Mouse (Mus musculus) liver, embryonic 14.5 days (tissue): Measurements from ENCODE around the gene Tor1aip2. TPM values are rescaled to one million over a fixed set of nuclear protein-coding genes. Genes with fewer than 3 reads are reported as not detected.

ENCODE experiments used
- ATAC-seq: fragments of 200-750 bp; cut with Nextera tagmentation; 2 replicates; pipeline ENCODE4 v1.8.0; 2017; ENCODE audit warnings: moderate number of reproducible peaks, mild to moderate bottlenecking, moderate library complexity; ENCODE audit not compliant: insufficient read depth
- DNase-seq, 3 experiments: peaks; one replicate each; pipeline ENCODE4 v3.0.0-alpha.2; 2012 to 2013; ENCODE audit warnings: low read depth in 3 of 3, low spot score in 3 of 3
- H3K27ac ChIP-seq: fragments of 300-500 bp; sonication (generic); 2 replicates; pipeline ENCODE4 v1.5.1; 2014; ENCODE audit warnings: moderate library complexity, mild to moderate bottlenecking, control low read depth, inconsistent platforms
- H3K27me3 ChIP-seq: fragments of 300-500 bp; sonication (generic); 2 replicates; pipeline ENCODE4 v1.6.1; 2014; ENCODE audit warnings: mild to moderate bottlenecking, low read length, moderate library complexity; ENCODE audit not compliant: control insufficient read depth, insufficient read depth
- H3K36me3 ChIP-seq: fragments of 300-500 bp; sonication (generic); replicated peaks from 2 replicates; pipeline ENCODE4 v1.6.1; 2014; ENCODE audit warnings: low read depth; ENCODE audit not compliant: control insufficient read depth, insufficient read depth
- H3K4me1 ChIP-seq, 2 experiments: fragments of 200-500 bp in 1 of 2; fragments of 300-500 bp in 1 of 2; sonication (generic) in 1 of 2; replicated peaks; 2 replicates each; pipeline ENCODE4 v1.6.1; 2012 to 2014; ENCODE audit warnings: antibody characterized with exemption in 1 of 2, inconsistent platforms in 1 of 2, low read length in 1 of 2; ENCODE audit not compliant: control insufficient read depth in 2 of 2, insufficient read depth in 2 of 2
- H3K4me2 ChIP-seq: fragments of 300-500 bp; sonication (generic); 2 replicates; pipeline ENCODE4 v1.6.1; 2014; ENCODE audit warnings: low read depth, mild to moderate bottlenecking, control low read depth, moderate library complexity
- H3K4me3 ChIP-seq, 2 experiments: fragments of 200-500 bp in 1 of 2; fragments of 300-500 bp in 1 of 2; sonication (generic) in 1 of 2; 2 replicates each; pipeline ENCODE4 v1.5.1; 2012 to 2014; ENCODE audit warnings: low read depth in 2 of 2, low read length in 2 of 2, mild to moderate bottlenecking in 2 of 2, control low read depth in 1 of 2, inconsistent platforms in 1 of 2, moderate library complexity in 1 of 2; ENCODE audit not compliant: insufficient read depth in 1 of 2
- H3K9ac ChIP-seq: fragments of 300-500 bp; sonication (generic); replicated peaks from 2 replicates; pipeline ENCODE4 v1.6.1; 2014; ENCODE audit warnings: mild to moderate bottlenecking, control low read depth, moderate library complexity
- H3K9me3 ChIP-seq: fragments of 300-500 bp; sonication (generic); 2 replicates; pipeline ENCODE4 v1.6.1; 2016; ENCODE audit warnings: low read length, mixed read lengths; ENCODE audit not compliant: control insufficient read depth
- CTCF ChIP-seq: IDR thresholded peaks from 2 replicates; pipeline ENCODE4 v1.5.1; 2016; ENCODE audit warnings: antibody characterized with exemption, low read depth, control low read depth
- EP300 ChIP-seq: IDR thresholded peaks from 2 replicates; pipeline ENCODE4 v1.6.1; 2016; ENCODE audit warnings: antibody characterized with exemption, low read depth
- WGBS: fragments of 180-500 bp; shearing (Covaris S2); extraction: QIAGEN DNeasy Blood & Tissue Kit; methylation state at CpG from one replicate; pipeline ENCODE4 v1.1.7; 2014; ENCODE audit not compliant: insufficient replicate concordance; 5-methylcytosine and 5-hydroxymethylcytosine counted together
- polyA plus RNA-seq, 2 experiments: library from polyadenylated mRNA; depleted of rRNA in 1 of 2; stranded (reverse) in 1 of 2; unstranded in 1 of 2; fragments of >200 nt; fragmentation: Nextera tagmentation in 1 of 2; extraction: Ambion mirVana in 1 of 2; gene quantifications; 2 replicates each; pipeline versions ENCODE4 v1.2.1 to v1.2.3; 2012 to 2014

Gene Tor1aip2
- polyA plus RNA-seq, 2 experiments: 34.6 to 40.2 TPM

DNA sequence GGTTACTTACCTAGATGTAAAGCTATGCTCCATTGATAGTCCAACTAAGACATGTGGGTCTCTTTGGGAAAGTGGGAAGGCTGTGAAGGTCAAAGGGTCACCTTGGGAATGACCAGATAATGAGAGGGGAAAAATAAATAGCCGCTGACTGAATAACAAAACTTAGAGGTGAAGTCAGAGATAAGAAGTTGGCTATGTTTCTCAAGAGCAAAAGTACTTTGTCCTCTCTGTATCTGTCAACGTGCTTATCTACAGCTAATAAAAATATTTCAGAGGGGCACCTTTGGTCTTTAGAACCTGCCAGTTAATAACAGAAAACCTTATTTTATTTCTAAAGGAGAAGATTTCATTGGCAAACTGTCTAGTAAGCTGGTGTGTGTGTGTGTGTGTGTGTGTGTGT is 39.6 kb upstream of the Tor1aip2 start:
- no peak for ATAC-seq
- H3K4me1 ChIP-seq: no peaks in the 10 kb centered on the region
- H3K9me3 ChIP-seq: no peaks in the 10 kb centered on the region
- 25% methylated on average over 2 of the region's 2 CpGs for WGBS
- no peak overlapping the region for H3K27ac ChIP-seq
- no peak overlapping the region for H3K4me3 ChIP-seq
- TF ChIP-seq CTCF: no peak
- TF ChIP-seq EP300: no peak
- no peak overlapping the region for H3K4me2 ChIP-seq
- H3K9ac ChIP-seq: no peak overlapping the region
- H3K36me3 ChIP-seq: no peaks in the 10 kb centered on the region
- no peaks in the 10 kb centered on the region for H3K27me3 ChIP-seq
- no peak for DNase-seq

DNA sequence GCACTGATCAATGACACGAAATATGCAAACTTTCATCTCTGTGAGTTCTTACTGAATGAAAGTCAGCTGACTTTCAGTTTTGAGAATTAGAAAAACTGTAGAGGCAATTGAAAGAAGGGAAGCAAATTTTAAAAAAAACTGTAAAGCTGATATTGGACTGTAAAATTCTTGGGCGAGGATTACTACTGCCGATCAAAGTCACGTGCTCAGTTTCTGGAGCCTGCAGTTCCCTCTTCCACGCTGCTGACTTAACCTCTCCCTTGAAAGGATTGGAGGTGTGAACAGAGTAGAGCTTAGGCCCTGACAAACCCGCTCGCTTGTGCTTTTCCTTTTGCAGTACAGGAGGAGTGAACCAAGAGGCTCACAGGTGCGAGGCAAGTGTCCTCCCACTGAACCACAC is 32.8 kb upstream of the Tor1aip2 start:
- WGBS: 76% methylated on average over 8 of the region's 8 CpGs
- no peaks in the 10 kb centered on the region for H3K4me1 ChIP-seq
- no peak for ATAC-seq
- no peak overlapping the region for H3K27ac ChIP-seq
- H3K9ac ChIP-seq: no peak overlapping the region
- TF ChIP-seq EP300 (no peak), CTCF (no peak)
- H3K36me3 ChIP-seq: peaks cover 17% of the 10 kb centered on the region
- H3K4me3 ChIP-seq: no peak overlapping the region
- H3K27me3 ChIP-seq: no peaks in the 10 kb centered on the region
- H3K9me3 ChIP-seq: no peaks in the 10 kb centered on the region
- H3K4me2 ChIP-seq: no peak overlapping the region
- no peak for DNase-seq

- no peak overlapping the region for H3K27ac ChIP-seq
Observed at GRCm38 (mm10) chr1:156003201-156003935, 31.8 kb upstream of the Tor1aip2 start.

DNA sequence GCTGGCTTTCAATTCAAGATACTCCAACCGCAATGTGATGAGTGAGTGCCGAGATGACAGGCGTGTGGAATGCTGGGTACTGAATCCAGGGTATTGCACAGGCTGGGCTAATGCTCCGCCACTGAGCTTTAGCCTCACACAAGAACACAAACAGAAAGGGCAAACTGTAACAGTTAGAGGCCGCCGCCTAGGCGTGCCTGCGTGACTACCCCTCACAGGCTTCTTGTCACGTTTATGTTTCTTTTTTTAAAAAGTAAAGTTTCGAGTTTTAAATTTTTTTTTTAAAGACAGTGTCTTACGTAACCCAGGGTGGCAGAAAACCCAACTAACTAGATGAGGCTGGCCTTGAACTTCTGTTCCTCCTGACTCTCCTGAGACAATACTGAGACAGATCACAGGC is 29.3 kb upstream of the Tor1aip2 start:
- H3K27ac ChIP-seq: no peak overlapping the region
- peaks cover 26% of the 10 kb centered on the region for H3K36me3 ChIP-seq
- H3K27me3 ChIP-seq: no peaks in the 10 kb centered on the region
- H3K4me1 ChIP-seq: no peaks in the 10 kb centered on the region
- no peak for DNase-seq
- H3K4me2 ChIP-seq: no peak overlapping the region
- 79% methylated on average over 11 of the region's 11 CpGs for WGBS
- H3K4me3 ChIP-seq: no peak overlapping the region
- TF ChIP-seq EP300: no peak
- TF ChIP-seq CTCF: no peak
- no peak for ATAC-seq
- H3K9ac ChIP-seq: no peak overlapping the region
- no peaks in the 10 kb centered on the region for H3K9me3 ChIP-seq

More at GRCm38 (mm10) chr1:156003201-156003935, 31.8 kb upstream of the Tor1aip2 start:
- TF ChIP-seq CTCF (no peak), EP300 (no peak)
- ATAC-seq: 0 out of 2 replicates have a peak, but pooled peaks have one; percentile 31
- H3K4me1 ChIP-seq: no peaks in the 10 kb centered on the region
- DNase-seq: no peak
- no peaks in the 10 kb centered on the region for H3K27me3 ChIP-seq
- H3K4me2 ChIP-seq: no peak overlapping the region
- no peak overlapping the region for H3K4me3 ChIP-seq
- WGBS: 87% methylated on average over 7 of the region's 7 CpGs
- H3K9me3 ChIP-seq: no peaks in the 10 kb centered on the region
- H3K9ac ChIP-seq: no peak overlapping the region
- peaks cover 22% of the 10 kb centered on the region for H3K36me3 ChIP-seq

- no peak for DNase-seq
- H3K9me3 ChIP-seq: no peaks in the 10 kb centered on the region
- no peak overlapping the region for H3K4me2 ChIP-seq
- H3K4me1 ChIP-seq: no peaks in the 10 kb centered on the region
- no peak overlapping the region for H3K9ac ChIP-seq
- H3K27ac ChIP-seq: no peak overlapping the region
- 95% methylated on average over 1 of the region's 1 CpGs for WGBS
- no peak overlapping the region for H3K4me3 ChIP-seq
- TF ChIP-seq CTCF: no peak
- no peak for TF ChIP-seq EP300
- H3K36me3 ChIP-seq: peaks cover 33% of the 10 kb centered on the region
- no peaks in the 10 kb centered on the region for H3K27me3 ChIP-seq
- no peak for ATAC-seq
Observed at GRCm38 (mm10) chr1:156009003-156009402, 26.2 kb upstream of the Tor1aip2 start.
